Comparison of ENCODE assay signal across 8 mouse cellular contexts in the genomic region with DNA sequence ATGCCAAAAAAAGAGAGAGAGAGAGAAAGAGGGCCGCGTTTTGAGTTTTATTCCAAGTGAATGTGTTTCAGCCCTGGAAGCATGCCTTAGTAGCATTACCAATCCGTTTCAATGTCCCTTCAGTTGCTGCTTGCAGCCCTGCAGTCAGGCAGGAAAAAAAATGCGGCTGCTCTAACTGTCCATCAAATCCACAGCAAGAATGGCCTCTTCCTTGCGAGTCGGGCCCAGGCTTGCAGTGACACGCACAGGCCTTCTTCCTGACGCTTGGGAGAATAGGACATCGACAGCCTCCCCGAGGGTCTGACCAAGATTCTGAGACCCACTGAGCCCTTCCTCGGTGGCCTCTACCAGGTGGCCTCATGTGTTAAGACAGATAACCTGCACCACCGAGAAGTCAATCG. TPM values are rescaled to one million over a fixed set of nuclear protein-coding genes. Genes with fewer than 3 reads are reported as not detected.
DNase-seq lines count a peak whose midpoint lies in the region; ATAC-seq and TF ChIP-seq lines count a peak whose summit lies in the region.

No protein-coding gene starts in this region.

- no peaks in the 10 kb centered on the region for H3K36me3 ChIP-seq in kidney, adult 2 months (ENCODE audit: control insufficient read depth, insufficient read depth, low read length)
- no peaks in the 10 kb centered on the region for H3K36me3 ChIP-seq in forebrain, embryonic 16.5 days (ENCODE audit: control insufficient read depth, insufficient read depth)
- H3K36me3 ChIP-seq in limb, embryonic 15.5 days = no peaks in the 10 kb centered on the region

- no peak for TF ChIP-seq CTCF in kidney, adult 2 months (conservative IDR thresholded peaks at IDR 0.05; ENCODE audit: insufficient read depth, insufficient read length, low read depth, low read length)
- TF ChIP-seq CTCF in brain, embryonic 14.5 days (IDR thresholded peaks at IDR 0.05; ENCODE audit: borderline replicate concordance, extremely low read depth, insufficient read depth, insufficient read length) = no peak

- ATAC-seq in forebrain, embryonic 16.5 days = peak; percentile 11; the same call in 1 of the 2 replicates
- ATAC-seq in limb, embryonic 15.5 days (ENCODE audit: insufficient number of reproducible peaks, low FRiP score, low TSS enrichment, low read depth) = no peak

- H3K9me3 ChIP-seq in forebrain, embryonic 16.5 days (ENCODE audit: control insufficient read depth, low read length) = 0 out of 2 replicates have a peak, but pooled peaks cover 2% of the 10 kb centered on the region
- H3K9me3 ChIP-seq in limb, embryonic 15.5 days = no peaks in the 10 kb centered on the region

- H3K4me3 ChIP-seq in kidney, adult 2 months (ENCODE audit: insufficient read depth, low read depth, low read length) = peak overlapping the region; percentile 44
- peak overlapping the region; percentile 76 for H3K4me3 ChIP-seq in forebrain, embryonic 16.5 days (replicated peaks; ENCODE audit: low read length)
- peak overlapping the region; percentile 32 for H3K4me3 ChIP-seq in limb, embryonic 15.5 days

- peak overlapping the region; percentile 81 for H3K9ac ChIP-seq in forebrain, embryonic 16.5 days (replicated peaks; ENCODE audit: low read depth, low read length)
- H3K9ac ChIP-seq in limb, embryonic 15.5 days = no peak overlapping the region

- H3K4me1 ChIP-seq in kidney, adult 2 months (ENCODE audit: control insufficient read depth, insufficient read depth, low read length) = no peaks in the 10 kb centered on the region
- H3K4me1 ChIP-seq in forebrain, embryonic 16.5 days (replicated peaks; ENCODE audit: control insufficient read depth, insufficient read depth, low read length) = peaks cover 59% of the 10 kb centered on the region
- peaks cover 34% of the 10 kb centered on the region for H3K4me1 ChIP-seq in limb, embryonic 15.5 days

- peak overlapping the region; percentile 98 for H3K4me2 ChIP-seq in forebrain, embryonic 16.5 days (ENCODE audit: low read length)
- peak overlapping the region; percentile 93 for H3K4me2 ChIP-seq in limb, embryonic 15.5 days

- 19% methylated on average over 13 of the region's 13 CpGs for WGBS in kidney, adult 2 months
- under 1% methylated on average over 13 of the region's 13 CpGs for WGBS in forebrain, embryonic 16.5 days
- 3% methylated on average over 13 of the region's 13 CpGs for WGBS in limb, embryonic 15.5 days

- DNase-seq in kidney, adult 2 months = no peak
- no peak for DNase-seq in kidney, adult 9 months
- DNase-seq in brain, embryonic 14.5 days (ENCODE audit: low read depth) = peak; percentile 82
- DNase-seq in right cerebral cortex, postnatal 4 days = peak; percentile 21
- no peak for DNase-seq in spleen, adult 12 weeks (ENCODE audit: low spot score)
- no peak for DNase-seq in ovary, adult 18-20 months (ENCODE audit: low spot score)

- no peak overlapping the region for H3K27ac ChIP-seq in kidney, adult 2 months (ENCODE audit: insufficient read depth, low read depth, low read length)
- peak overlapping the region; percentile 90 for H3K27ac ChIP-seq in forebrain, embryonic 16.5 days (ENCODE audit: low read length)
- H3K27ac ChIP-seq in limb, embryonic 15.5 days = no peak overlapping the region

- TF ChIP-seq POLR2A in kidney, adult 2 months (IDR thresholded peaks at IDR 0.05; ENCODE audit: low read depth, low read length) = no peak
- no peak for TF ChIP-seq POLR2A in brain, embryonic 14.5 days (IDR thresholded peaks at IDR 0.05; ENCODE audit: borderline replicate concordance, extremely low read depth, insufficient read depth, insufficient read length, poor library complexity, severe bottlenecking)

- H3K27me3 ChIP-seq in kidney, adult 2 months (replicated peaks; ENCODE audit: control insufficient read depth, insufficient read depth, low read length) = peaks cover 6% of the 10 kb centered on the region; the same call in 1 of the 2 replicates
- no peaks in the 10 kb centered on the region; the same call in 1 of the 2 replicates for H3K27me3 ChIP-seq in forebrain, embryonic 16.5 days (replicated peaks; ENCODE audit: control insufficient read depth, insufficient read depth, low read length)
- peaks cover 61% of the 10 kb centered on the region for H3K27me3 ChIP-seq in limb, embryonic 15.5 days

RNA-seq across cellular contexts. Expression of a gene that starts 0.7 kb away (rescaled TPM):
- polyA plus RNA-seq in kidney, adult 2 months (2012; rRNA removed) = 0.77 and 1.1 TPM in 2 replicates
- polyA plus RNA-seq in brain, embryonic 14.5 days (2012; rRNA removed) = 13.9 and 17.4 TPM in 2 replicates
- 8.8 and 9.2 TPM in 2 replicates for polyA plus RNA-seq in forebrain, embryonic 16.5 days (2015; fragmentation: Nextera tagmentation; extraction: Ambion mirVana)
- 0.45 and 0.90 TPM in 2 replicates for polyA plus RNA-seq in limb, embryonic 15.5 days (2015; fragmentation: Nextera tagmentation; extraction: Ambion mirVana)

Comparison
In these comparisons a context has a peak if more than half of its experiments do, and no peak if none do; other contexts are left out.
1. DNase-seq: peak in brain, embryonic 14.5 days (single experiment) and right cerebral cortex, postnatal 4 days (single experiment); none in kidney, adult 2 months (single experiment), kidney, adult 9 months (single experiment), spleen, adult 12 weeks (single experiment) and ovary, adult 18-20 months (single experiment).
2. Peak in every context shown above with its lines, with median percentiles within 50 percentile points of each other: H3K4me3 ChIP-seq.